Mouse (Mus musculus): ENCODE measurements around the gene Gcsam. TPM values are rescaled to one million over a fixed set of nuclear protein-coding genes. Genes with fewer than 3 reads are reported as not detected.

Gene Gcsam
- polyA plus RNA-seq, 1 experiment, result not detected

DNA sequence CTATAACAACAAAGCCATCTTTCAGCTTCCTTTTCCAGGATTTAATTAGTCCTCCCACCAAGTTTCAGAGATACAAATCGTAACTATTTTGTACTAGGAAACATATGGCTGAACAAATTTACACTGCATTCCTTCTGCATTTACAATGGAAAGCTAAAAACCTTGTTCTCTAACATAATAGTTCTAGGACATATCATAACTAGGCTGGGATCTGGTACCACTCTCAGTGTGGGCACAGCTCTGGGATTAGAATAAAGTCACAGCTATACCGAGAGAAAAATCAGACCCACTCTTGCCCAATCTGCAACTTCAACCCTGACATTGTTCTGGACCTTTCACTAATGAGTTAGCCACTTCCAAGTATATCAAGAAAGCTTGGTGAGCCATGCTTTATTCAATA lies 25.6 kb downstream of the Gcsam start:
- TF ChIP-seq MAX (IDR thresholded peaks at IDR 0.05) (no peak), FOSL1 (IDR thresholded peaks at IDR 0.05; ENCODE audit: insufficient read depth, low read length, poor library complexity, severe bottlenecking) (no peak), MYOG (IDR thresholded peaks at IDR 0.05; ENCODE audit: control insufficient read depth, extremely low read depth, insufficient read length) (no peak), CTCF (IDR thresholded peaks at IDR 0.05; ENCODE audit: control insufficient read depth, insufficient read depth, insufficient read length) (no peak), CEBPB (IDR thresholded peaks at IDR 0.05; ENCODE audit: low read depth) (no peak), MYOD1 (IDR thresholded peaks at IDR 0.05; ENCODE audit: control insufficient read depth, insufficient read length, low read depth) (no peak), USF1 (IDR thresholded peaks at IDR 0.05; ENCODE audit: low read depth) (no peak)
- no peak overlapping the region for H3K4me3 ChIP-seq (ENCODE audit: insufficient read depth, poor library complexity, severe bottlenecking)
- no peak overlapping the region for H3ac ChIP-seq (ENCODE audit: control insufficient read depth, insufficient read length, low read depth)
- no peaks in the 10 kb centered on the region for H3K36me3 ChIP-seq (ENCODE audit: control insufficient read depth, insufficient read depth)
- no peaks in the 10 kb centered on the region for H3K79me3 ChIP-seq (ENCODE audit: low read depth)
- H3K27me3 ChIP-seq (ENCODE audit: control insufficient read depth, insufficient read depth, insufficient read length), result no peaks in the 10 kb centered on the region
- H3K79me2 ChIP-seq (ENCODE audit: control insufficient read depth, insufficient read depth), result no peaks in the 10 kb centered on the region

DNA sequence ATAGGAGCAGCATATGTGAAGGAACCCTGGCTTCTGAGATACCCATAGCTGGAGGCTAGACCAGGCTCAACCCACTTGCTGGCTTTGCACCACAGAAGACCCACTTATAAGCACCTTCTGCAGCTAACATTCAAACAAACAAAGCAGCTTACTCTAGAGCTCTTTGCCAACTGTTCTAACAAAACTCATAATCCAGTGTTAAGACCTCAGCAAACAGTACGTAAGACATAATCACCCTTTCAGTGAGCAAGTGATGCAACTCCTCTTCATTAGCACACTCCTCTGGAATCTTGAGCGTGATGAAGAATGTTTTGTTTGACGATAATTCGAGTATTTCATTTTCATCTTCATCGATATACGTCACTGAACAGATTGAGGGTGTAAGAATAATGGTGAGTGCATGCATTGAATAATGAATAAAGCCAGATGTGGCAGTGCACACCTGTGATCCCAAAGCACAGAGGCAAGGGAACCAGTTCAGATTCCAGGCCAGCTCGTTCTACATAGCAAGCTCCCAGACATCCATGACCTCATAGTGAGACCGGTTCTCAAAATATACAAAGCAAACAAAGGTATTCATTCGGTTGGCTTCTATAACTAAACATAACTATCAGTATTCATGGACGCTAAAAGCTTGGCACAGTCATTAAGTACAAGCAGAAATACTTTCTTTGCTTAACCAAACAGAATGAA lies 30.0 kb downstream of the Gcsam start:
- Histone ChIP-seq H3K36me3 (ENCODE audit: control insufficient read depth, insufficient read depth) (no peaks in the 10 kb centered on the region), H3ac (ENCODE audit: control insufficient read depth, insufficient read length, low read depth) (no peak overlapping the region), H3K4me3 (ENCODE audit: insufficient read depth, poor library complexity, severe bottlenecking) (no peak overlapping the region), H3K27me3 (ENCODE audit: control insufficient read depth, insufficient read depth, insufficient read length) (no peaks in the 10 kb centered on the region), H3K79me3 (ENCODE audit: low read depth) (no peaks in the 10 kb centered on the region), H3K79me2 (ENCODE audit: control insufficient read depth, insufficient read depth) (no peaks in the 10 kb centered on the region)
- no peak for TF ChIP-seq USF1 (IDR thresholded peaks at IDR 0.05; ENCODE audit: low read depth)
- TF ChIP-seq MYOG (IDR thresholded peaks at IDR 0.05; ENCODE audit: control insufficient read depth, extremely low read depth, insufficient read length), result no peak
- no peak for TF ChIP-seq CTCF (IDR thresholded peaks at IDR 0.05; ENCODE audit: control insufficient read depth, insufficient read depth, insufficient read length)
- no peak for TF ChIP-seq MAX (IDR thresholded peaks at IDR 0.05)
- TF ChIP-seq CEBPB (IDR thresholded peaks at IDR 0.05; ENCODE audit: low read depth), result no peak
- no peak for TF ChIP-seq FOSL1 (IDR thresholded peaks at IDR 0.05; ENCODE audit: insufficient read depth, low read length, poor library complexity, severe bottlenecking)

DNA sequence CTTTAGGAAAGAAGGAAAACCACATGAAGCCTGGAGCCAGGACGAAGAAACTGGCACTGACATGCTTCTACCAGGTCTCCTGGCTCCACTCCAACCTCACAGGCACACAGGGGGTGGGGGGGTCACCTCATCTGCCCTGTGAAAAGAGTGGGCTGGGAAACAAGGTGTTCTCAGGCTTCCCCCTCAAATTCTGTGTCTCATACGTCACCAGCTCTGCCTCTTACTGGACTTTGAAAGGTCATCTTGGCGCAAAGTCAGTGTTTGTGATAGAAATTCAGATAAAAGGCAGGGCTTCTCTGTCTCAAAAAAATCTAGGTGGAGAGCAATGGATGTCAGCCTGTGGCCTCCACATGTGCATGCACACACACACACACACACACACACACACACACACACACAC lies 31.1 kb downstream of the Gcsam start:
- Histone ChIP-seq H3K27me3 (ENCODE audit: control insufficient read depth, insufficient read depth, insufficient read length) (no peaks in the 10 kb centered on the region), H3K4me3 (ENCODE audit: insufficient read depth, poor library complexity, severe bottlenecking) (no peak overlapping the region), H3ac (ENCODE audit: control insufficient read depth, insufficient read length, low read depth) (no peak overlapping the region), H3K79me2 (ENCODE audit: control insufficient read depth, insufficient read depth) (no peaks in the 10 kb centered on the region), H3K36me3 (ENCODE audit: control insufficient read depth, insufficient read depth) (no peaks in the 10 kb centered on the region), H3K79me3 (ENCODE audit: low read depth) (no peaks in the 10 kb centered on the region)
- TF ChIP-seq CTCF (IDR thresholded peaks at IDR 0.05; ENCODE audit: control insufficient read depth, insufficient read depth, insufficient read length), result no peak
- TF ChIP-seq CEBPB (IDR thresholded peaks at IDR 0.05; ENCODE audit: low read depth), result no peak
- TF ChIP-seq MAX (IDR thresholded peaks at IDR 0.05), result no peak
- TF ChIP-seq USF1 (IDR thresholded peaks at IDR 0.05; ENCODE audit: low read depth), result no peak
- no peak for TF ChIP-seq MYOD1 (IDR thresholded peaks at IDR 0.05; ENCODE audit: control insufficient read depth, insufficient read length, low read depth)
- no peak for TF ChIP-seq MYOG (IDR thresholded peaks at IDR 0.05; ENCODE audit: control insufficient read depth, extremely low read depth, insufficient read length)

DNA sequence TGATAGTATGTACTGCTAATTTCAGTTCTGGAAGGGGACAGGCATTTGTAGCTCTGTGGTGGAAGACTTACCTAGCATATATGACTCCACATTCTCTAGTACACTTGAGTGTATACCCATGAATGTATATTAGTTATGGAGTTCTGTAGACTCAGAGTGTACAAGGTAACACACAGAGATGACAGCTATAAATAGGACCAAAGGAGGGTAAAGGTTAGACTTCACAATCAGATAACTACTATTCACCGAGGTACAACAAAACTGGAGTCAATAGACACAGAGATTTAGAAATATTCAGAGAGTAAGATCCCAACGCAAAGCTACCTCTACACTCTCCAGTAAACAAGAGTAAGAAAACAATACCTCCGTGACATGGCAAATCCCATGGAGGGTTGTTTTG lies 33.8 kb downstream of the Gcsam start:
- Histone ChIP-seq H3K4me3 (ENCODE audit: insufficient read depth, poor library complexity, severe bottlenecking) (no peak overlapping the region), H3K79me2 (ENCODE audit: control insufficient read depth, insufficient read depth) (no peaks in the 10 kb centered on the region), H3K27me3 (ENCODE audit: control insufficient read depth, insufficient read depth, insufficient read length) (no peaks in the 10 kb centered on the region), H3K79me3 (ENCODE audit: low read depth) (no peaks in the 10 kb centered on the region), H3K36me3 (ENCODE audit: control insufficient read depth, insufficient read depth) (no peaks in the 10 kb centered on the region), H3ac (ENCODE audit: control insufficient read depth, insufficient read length, low read depth) (no peak overlapping the region)
- TF ChIP-seq CEBPB (IDR thresholded peaks at IDR 0.05; ENCODE audit: low read depth), result no peak
- TF ChIP-seq USF1 (IDR thresholded peaks at IDR 0.05; ENCODE audit: low read depth), result no peak
- no peak for TF ChIP-seq FOSL1 (IDR thresholded peaks at IDR 0.05; ENCODE audit: insufficient read depth, low read length, poor library complexity, severe bottlenecking)
- no peak for TF ChIP-seq MYOD1 (IDR thresholded peaks at IDR 0.05; ENCODE audit: control insufficient read depth, insufficient read length, low read depth)
- TF ChIP-seq MAX (IDR thresholded peaks at IDR 0.05), result no peak
- no peak for TF ChIP-seq MYOG (IDR thresholded peaks at IDR 0.05; ENCODE audit: control insufficient read depth, extremely low read depth, insufficient read length)
- TF ChIP-seq CTCF (IDR thresholded peaks at IDR 0.05; ENCODE audit: control insufficient read depth, insufficient read depth, insufficient read length), result no peak

DNA sequence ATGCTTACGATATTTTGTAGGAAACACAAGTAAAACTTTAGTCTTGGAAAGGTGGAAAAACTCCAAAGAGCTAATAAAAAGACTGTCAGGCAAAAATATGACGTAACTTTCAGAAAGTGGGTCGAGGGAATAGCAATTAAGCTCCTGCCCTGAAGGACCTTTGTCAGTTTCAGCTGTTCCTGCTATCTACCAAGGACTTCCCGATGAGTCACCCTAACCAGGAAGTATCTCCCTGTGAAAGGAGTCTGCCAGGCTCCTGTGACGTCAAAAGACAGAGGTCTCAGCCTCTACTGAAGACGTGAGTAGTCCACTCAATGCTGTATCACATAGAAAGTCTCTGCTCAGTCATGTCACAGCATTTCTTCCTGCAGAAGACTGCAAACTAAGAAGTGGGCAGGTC lies 34.2 kb downstream of the Gcsam start:
- H3ac ChIP-seq (ENCODE audit: control insufficient read depth, insufficient read length, low read depth), result no peak overlapping the region
- no peaks in the 10 kb centered on the region for H3K27me3 ChIP-seq (ENCODE audit: control insufficient read depth, insufficient read depth, insufficient read length)
- no peaks in the 10 kb centered on the region for H3K79me3 ChIP-seq (ENCODE audit: low read depth)
- H3K4me3 ChIP-seq (ENCODE audit: insufficient read depth, poor library complexity, severe bottlenecking), result no peak overlapping the region
- H3K79me2 ChIP-seq (ENCODE audit: control insufficient read depth, insufficient read depth), result no peaks in the 10 kb centered on the region
- TF ChIP-seq MYOD1 (IDR thresholded peaks at IDR 0.05; ENCODE audit: control insufficient read depth, insufficient read length, low read depth) (peak; percentile 80), FOSL1 (IDR thresholded peaks at IDR 0.05; ENCODE audit: insufficient read depth, low read length, poor library complexity, severe bottlenecking) (no peak)
- no peaks in the 10 kb centered on the region for H3K36me3 ChIP-seq (ENCODE audit: control insufficient read depth, insufficient read depth)

DNA sequence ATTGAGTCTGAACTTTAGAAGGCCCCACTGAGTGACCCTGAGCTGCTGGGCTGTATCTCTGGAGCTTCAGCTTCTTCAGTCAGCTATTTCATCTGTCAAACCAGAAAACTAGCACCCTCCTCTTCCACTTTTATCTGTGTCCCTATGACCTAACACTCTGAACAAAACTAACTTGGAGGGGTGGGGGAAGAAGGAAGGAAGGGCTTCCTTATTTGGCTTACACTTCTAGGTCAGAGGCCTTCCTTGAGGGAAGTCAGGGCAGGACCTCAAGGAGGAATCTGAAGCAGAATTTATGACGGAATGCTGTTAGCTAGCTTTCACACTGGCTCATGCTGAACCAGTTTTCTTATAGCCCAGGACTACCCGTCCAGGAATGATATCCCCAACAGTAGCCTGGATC lies 41.3 kb downstream of the Gcsam start:
- H3K4me3 ChIP-seq (ENCODE audit: insufficient read depth, poor library complexity, severe bottlenecking), result no peak overlapping the region
- no peak overlapping the region for H3ac ChIP-seq (ENCODE audit: control insufficient read depth, insufficient read length, low read depth)
- TF ChIP-seq MAX (IDR thresholded peaks at IDR 0.05), result no peak
- TF ChIP-seq CTCF (IDR thresholded peaks at IDR 0.05; ENCODE audit: control insufficient read depth, insufficient read depth, insufficient read length), result no peak
- TF ChIP-seq USF1 (IDR thresholded peaks at IDR 0.05; ENCODE audit: low read depth), result no peak
- no peak for TF ChIP-seq FOSL1 (IDR thresholded peaks at IDR 0.05; ENCODE audit: insufficient read depth, low read length, poor library complexity, severe bottlenecking)
- no peak for TF ChIP-seq MYOD1 (IDR thresholded peaks at IDR 0.05; ENCODE audit: control insufficient read depth, insufficient read length, low read depth)
- TF ChIP-seq CEBPB (IDR thresholded peaks at IDR 0.05; ENCODE audit: low read depth), result no peak
- no peaks in the 10 kb centered on the region for H3K79me2 ChIP-seq (ENCODE audit: control insufficient read depth, insufficient read depth)
- H3K79me3 ChIP-seq (ENCODE audit: low read depth), result no peaks in the 10 kb centered on the region
- no peaks in the 10 kb centered on the region for H3K27me3 ChIP-seq (ENCODE audit: control insufficient read depth, insufficient read depth, insufficient read length)
- H3K36me3 ChIP-seq (ENCODE audit: control insufficient read depth, insufficient read depth), result no peaks in the 10 kb centered on the region

Measured in C2C12 (cell line).